Mouse (Mus musculus): Measurements from ENCODE around the gene Elavl1. TPM values are rescaled to one million over a fixed set of nuclear protein-coding genes. Genes with fewer than 3 reads are reported as not detected.

Gene Elavl1
- polyA plus RNA-seq, 1 experiment from 2014 or later: 231 TPM

DNA sequence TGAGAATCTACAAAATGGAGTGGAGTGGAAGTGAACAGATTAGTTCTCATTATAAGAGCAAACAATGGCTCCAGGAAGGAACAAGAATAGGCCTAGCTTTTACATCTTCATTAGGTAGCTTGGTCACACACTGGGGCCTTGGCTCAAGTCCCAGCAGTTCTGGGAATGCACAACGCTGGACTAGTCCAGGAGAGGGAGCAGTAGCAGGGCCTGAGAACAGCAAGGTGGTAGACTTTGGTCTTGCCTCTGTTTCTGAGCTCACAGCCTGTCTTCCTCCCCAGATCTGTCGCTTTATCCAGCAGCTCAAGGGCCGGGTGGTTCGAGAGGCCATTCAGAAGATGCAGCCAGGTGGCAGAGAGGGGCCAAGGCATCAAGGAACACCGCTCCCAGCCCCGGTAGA is 71.2 kb downstream of the Elavl1 start:
- H3K4me2 ChIP-seq (replicated peaks; ENCODE audit: low read depth, low read length): peak overlapping the region; percentile 72
- peaks cover 28% of the 10 kb centered on the region for H3K36me3 ChIP-seq (ENCODE audit: insufficient read depth, low read length)
- peak overlapping the region; percentile 95 for H3K4me3 ChIP-seq (ENCODE audit: low read length)
- H3K9ac ChIP-seq (replicated peaks; ENCODE audit: low read length): peak overlapping the region; percentile 96
- no peaks in the 10 kb centered on the region for H3K27me3 ChIP-seq (ENCODE audit: insufficient read depth, low read length)
- no peak for ATAC-seq (ENCODE audit: low FRiP score, low TSS enrichment)
- H3K9me3 ChIP-seq (ENCODE audit: low read length): no peaks in the 10 kb centered on the region
- WGBS: 61% methylated on average over 6 of the region's 6 CpGs
- peaks cover 39% of the 10 kb centered on the region for H3K4me1 ChIP-seq (ENCODE audit: insufficient read depth, low read length)
- H3K27ac ChIP-seq (ENCODE audit: low read length): no peak overlapping the region; the same call in 1 of the 2 replicates

DNA sequence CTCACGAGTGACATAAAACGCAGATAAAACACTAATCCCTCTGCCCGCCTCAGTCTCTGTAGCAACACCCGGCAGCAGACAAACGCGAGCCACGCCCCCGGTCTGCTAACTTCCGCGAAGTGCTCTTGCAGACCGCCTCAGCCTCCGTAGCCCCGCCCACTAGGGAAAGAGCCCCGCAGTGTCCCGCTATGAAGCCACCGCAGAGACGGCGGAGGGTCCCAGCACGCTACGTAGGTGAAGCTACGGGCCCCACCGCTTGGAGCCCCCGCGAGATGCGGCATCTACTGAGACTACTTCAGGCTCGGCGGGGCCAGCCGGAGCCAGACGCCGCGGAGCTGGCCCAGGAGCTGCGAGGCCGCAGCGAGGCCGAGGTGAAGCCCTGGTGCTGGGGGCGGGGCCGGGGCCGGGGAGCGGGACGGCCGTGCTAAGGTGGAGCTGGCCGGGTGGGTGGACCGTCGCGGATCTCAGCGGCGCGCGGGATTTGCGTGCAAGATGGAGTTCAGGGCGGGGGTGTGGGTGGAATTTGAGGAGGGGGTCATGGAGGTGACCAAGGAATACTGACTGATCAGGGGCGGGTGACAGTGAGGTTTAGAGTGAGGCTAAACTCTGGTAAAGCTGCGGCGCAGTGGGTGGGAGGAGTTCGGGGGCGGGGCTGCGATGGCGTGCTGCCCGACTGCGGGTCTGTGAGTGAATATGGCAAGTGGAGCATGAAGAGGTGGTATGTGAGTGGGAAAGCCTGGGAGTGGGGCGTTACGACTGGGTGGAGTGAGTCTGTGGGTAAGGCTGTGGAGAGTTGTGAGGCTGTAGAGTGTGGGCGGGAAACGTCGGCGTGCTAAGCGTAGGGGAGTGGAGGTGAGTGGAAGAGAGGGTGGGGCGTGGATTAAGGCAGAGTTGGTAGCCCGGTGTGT is 72.0 kb downstream of the Elavl1 start, which contains the start of gene Snapc2:
TSS of gene Snapc2 (plus strand) at position 147 of the 908 bp plus-strand sequence.
- peak within 1 kb of the TSS; percentile 96 for H3K9ac ChIP-seq (replicated peaks; ENCODE audit: low read length)
- under 1% methylated on average over 69 of the region's 69 CpGs for WGBS
- H3K27me3 ChIP-seq (ENCODE audit: insufficient read depth, low read length): no peaks in the 10 kb centered on the region
- H3K4me1 ChIP-seq (ENCODE audit: insufficient read depth, low read length): peaks cover 42% of the 10 kb centered on the region
- ATAC-seq (ENCODE audit: low FRiP score, low TSS enrichment): peak; percentile 88
- H3K9me3 ChIP-seq (ENCODE audit: low read length): no peaks in the 10 kb centered on the region
- peak within 1 kb of the TSS; percentile 96 for H3K27ac ChIP-seq (ENCODE audit: low read length)
- H3K4me3 ChIP-seq (ENCODE audit: low read length): peak within 1 kb of the TSS; percentile 95
- H3K36me3 ChIP-seq (ENCODE audit: insufficient read depth, low read length): peaks cover 28% of the 10 kb centered on the region
- peak within 1 kb of the TSS; percentile 72 for H3K4me2 ChIP-seq (replicated peaks; ENCODE audit: low read depth, low read length)

DNA sequence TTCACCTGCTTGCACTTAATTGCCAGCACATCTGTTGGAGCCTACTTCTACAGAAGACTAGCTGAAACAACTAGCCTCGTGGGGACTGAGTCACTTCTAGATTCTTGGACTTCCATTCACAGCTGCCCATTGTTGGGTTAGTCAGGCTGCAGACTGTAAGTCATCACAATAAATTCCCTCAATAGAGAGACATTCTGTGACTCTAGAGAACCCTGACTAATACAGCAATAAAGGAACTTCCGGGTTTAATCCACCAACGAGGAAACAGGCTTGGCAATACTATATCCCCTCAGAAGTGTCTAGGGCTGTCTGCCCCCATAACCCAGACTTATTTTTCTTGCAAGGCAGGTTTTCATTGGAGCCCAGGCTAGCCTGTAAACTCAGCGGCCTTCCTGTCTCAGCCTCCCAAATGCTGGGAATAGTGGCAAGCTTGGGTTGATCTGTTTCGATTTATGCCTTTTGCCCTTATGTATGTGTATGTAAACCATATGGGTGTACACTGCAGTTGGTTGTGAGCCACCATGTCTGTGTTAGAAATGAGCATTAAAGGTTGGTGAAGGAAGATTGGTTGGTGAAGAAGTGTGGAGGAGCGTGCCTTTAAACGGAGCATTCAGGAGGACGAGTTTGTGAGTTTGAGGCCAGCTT is 73.0 kb downstream of the Elavl1 start:
- Histone ChIP-seq H3K4me2 (replicated peaks; ENCODE audit: low read depth, low read length) (peak overlapping the region; percentile 72), H3K9ac (replicated peaks; ENCODE audit: low read length) (peak overlapping the region; percentile 96), H3K4me3 (ENCODE audit: low read length) (peak overlapping the region; percentile 95), H3K4me1 (ENCODE audit: insufficient read depth, low read length) (peaks cover 33% of the 10 kb centered on the region), H3K9me3 (ENCODE audit: low read length) (no peaks in the 10 kb centered on the region), H3K27me3 (ENCODE audit: insufficient read depth, low read length) (no peaks in the 10 kb centered on the region), H3K36me3 (ENCODE audit: insufficient read depth, low read length) (peaks cover 34% of the 10 kb centered on the region), H3K27ac (ENCODE audit: low read length) (no peak overlapping the region; the same call in 1 of the 2 replicates)
- ATAC-seq (ENCODE audit: low FRiP score, low TSS enrichment): no peak
- WGBS: 44% methylated on average over 8 of the region's 8 CpGs

DNA sequence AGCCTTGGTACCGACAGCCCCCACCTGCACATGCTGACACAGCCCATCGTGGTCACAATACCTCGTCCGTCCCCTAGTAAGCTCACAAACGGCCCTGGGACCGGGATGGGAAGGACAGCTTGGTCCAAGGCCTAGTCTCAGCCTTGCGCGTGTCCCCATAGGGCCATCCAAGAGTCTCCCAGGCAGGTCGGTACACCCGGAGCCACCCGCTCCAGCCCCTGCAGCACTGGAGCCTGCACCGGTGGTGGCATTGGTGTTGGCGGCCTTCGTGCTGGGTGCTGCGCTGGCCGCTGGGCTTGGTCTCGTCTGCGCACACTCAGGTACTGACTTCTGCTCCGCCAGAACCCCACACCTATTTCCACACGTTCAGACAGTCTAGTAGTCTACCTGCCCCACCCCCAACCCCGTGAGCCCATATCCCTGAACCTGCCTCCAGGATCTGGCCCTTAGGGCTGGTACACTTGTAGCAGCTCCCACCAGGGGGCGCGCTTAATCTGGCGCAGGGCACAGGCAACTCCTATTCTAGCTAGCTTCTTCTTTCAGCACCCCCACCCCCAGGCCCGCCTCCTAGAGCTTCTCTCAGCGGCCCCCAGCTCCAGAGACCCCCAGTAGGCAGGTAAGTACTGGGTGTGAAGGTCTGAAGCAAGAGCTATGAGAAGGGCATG is 74.8 kb downstream of the Elavl1 start:
- ATAC-seq (ENCODE audit: low FRiP score, low TSS enrichment): peak; percentile 3; the same call in 1 of the 2 replicates
- no peak overlapping the region for H3K27ac ChIP-seq (ENCODE audit: low read length)
- no peaks in the 10 kb centered on the region for H3K27me3 ChIP-seq (ENCODE audit: insufficient read depth, low read length)
- H3K4me1 ChIP-seq (ENCODE audit: insufficient read depth, low read length): peaks cover 29% of the 10 kb centered on the region
- H3K9me3 ChIP-seq (ENCODE audit: low read length): no peaks in the 10 kb centered on the region
- H3K36me3 ChIP-seq (ENCODE audit: insufficient read depth, low read length): peaks cover 36% of the 10 kb centered on the region
- H3K9ac ChIP-seq (replicated peaks; ENCODE audit: low read length): peak overlapping the region; percentile 14; the same call in 1 of the 2 replicates
- WGBS: 43% methylated on average over 26 of the region's 26 CpGs
- H3K4me3 ChIP-seq (ENCODE audit: low read length): no peak overlapping the region
- no peak overlapping the region for H3K4me2 ChIP-seq (replicated peaks; ENCODE audit: low read depth, low read length)

DNA sequence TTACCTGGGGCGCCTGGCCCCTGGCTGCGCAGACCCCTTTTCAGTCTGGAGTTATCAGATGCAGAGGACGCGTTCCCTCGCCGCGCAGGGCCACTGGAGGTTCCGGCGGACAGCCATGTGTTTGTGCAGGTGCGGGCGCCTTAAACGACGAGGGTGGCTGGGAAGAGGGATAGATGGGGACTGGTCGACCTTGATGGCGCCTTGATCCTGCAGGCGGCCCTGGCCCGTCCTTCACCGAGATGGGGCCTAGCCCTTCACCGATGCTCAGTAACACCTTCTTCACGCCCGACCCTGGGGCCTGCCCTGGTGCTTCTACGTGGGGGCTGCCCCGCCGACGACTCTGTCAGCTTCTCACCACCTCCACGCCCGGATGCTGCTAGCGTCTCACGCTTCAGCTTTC is 76.0 kb downstream of the Elavl1 start:
- no peak for ATAC-seq (ENCODE audit: low FRiP score, low TSS enrichment)
- H3K9me3 ChIP-seq (ENCODE audit: low read length): no peaks in the 10 kb centered on the region
- H3K27ac ChIP-seq (ENCODE audit: low read length): peak overlapping the region; percentile 3; the same call in 1 of the 2 replicates
- H3K27me3 ChIP-seq (ENCODE audit: insufficient read depth, low read length): no peaks in the 10 kb centered on the region
- H3K4me1 ChIP-seq (ENCODE audit: insufficient read depth, low read length): peaks cover 26% of the 10 kb centered on the region
- 0 out of 2 replicates have a peak overlapping the region, but pooled peaks have one; percentile 8 for H3K4me2 ChIP-seq (replicated peaks; ENCODE audit: low read depth, low read length)
- H3K9ac ChIP-seq (replicated peaks; ENCODE audit: low read length): peak overlapping the region; percentile 7
- no peak overlapping the region for H3K4me3 ChIP-seq (ENCODE audit: low read length)
- 6% methylated on average over 29 of the region's 29 CpGs for WGBS
- H3K36me3 ChIP-seq (ENCODE audit: insufficient read depth, low read length): peaks cover 38% of the 10 kb centered on the region

DNA sequence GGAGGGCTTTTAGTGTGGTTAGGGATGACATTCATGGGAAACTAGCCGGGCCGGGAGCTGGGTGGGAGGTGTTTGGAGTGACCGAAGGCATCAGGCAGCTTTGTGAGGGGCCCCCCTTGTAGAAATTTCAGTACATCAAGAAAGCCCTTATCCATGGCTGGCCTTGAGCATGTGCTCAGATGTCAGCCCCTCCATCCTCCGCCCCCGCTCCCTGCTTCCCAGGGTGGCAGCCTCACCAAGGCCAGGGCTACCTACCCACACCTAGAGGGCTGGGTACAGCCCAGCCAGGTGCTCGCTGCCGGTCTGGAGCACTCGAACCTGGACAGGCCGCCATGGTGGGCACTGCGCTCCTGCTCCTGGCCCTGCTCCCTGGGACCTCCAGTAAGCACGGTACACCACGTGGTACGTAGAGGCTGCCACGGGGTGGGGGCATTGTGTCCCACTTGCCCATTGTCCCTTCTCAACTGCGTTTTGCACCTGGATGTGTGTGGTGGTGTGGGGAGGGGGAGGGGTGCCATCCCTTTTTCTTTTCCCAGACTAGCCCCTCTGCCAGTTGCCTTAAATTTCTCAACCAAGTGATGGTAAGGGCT is 77.2 kb downstream of the Elavl1 start, which contains the start of gene Tgfbr3l:
TSS of gene Tgfbr3l (plus strand) at position 264 of the 590 bp plus-strand sequence.
- no peaks in the 10 kb centered on the region for H3K9me3 ChIP-seq (ENCODE audit: low read length)
- peaks cover 50% of the 10 kb centered on the region for H3K36me3 ChIP-seq (ENCODE audit: insufficient read depth, low read length)
- H3K4me3 ChIP-seq (ENCODE audit: low read length): no peak within 1 kb of the TSS
- 73% methylated on average over 15 of the region's 15 CpGs for WGBS
- H3K27me3 ChIP-seq (ENCODE audit: insufficient read depth, low read length): no peaks in the 10 kb centered on the region
- H3K9ac ChIP-seq (replicated peaks; ENCODE audit: low read length): no peak within 1 kb of the TSS; the same call in 1 of the 2 replicates
- no peak for ATAC-seq (ENCODE audit: low FRiP score, low TSS enrichment)
- 0 out of 2 replicates have a peak within 1 kb of the TSS, but pooled peaks have one; percentile 8 for H3K4me2 ChIP-seq (replicated peaks; ENCODE audit: low read depth, low read length)
- peaks cover 18% of the 10 kb centered on the region for H3K4me1 ChIP-seq (ENCODE audit: insufficient read depth, low read length)
- peak within 1 kb of the TSS; percentile 3; the same call in 1 of the 2 replicates for H3K27ac ChIP-seq (ENCODE audit: low read length)

DNA sequence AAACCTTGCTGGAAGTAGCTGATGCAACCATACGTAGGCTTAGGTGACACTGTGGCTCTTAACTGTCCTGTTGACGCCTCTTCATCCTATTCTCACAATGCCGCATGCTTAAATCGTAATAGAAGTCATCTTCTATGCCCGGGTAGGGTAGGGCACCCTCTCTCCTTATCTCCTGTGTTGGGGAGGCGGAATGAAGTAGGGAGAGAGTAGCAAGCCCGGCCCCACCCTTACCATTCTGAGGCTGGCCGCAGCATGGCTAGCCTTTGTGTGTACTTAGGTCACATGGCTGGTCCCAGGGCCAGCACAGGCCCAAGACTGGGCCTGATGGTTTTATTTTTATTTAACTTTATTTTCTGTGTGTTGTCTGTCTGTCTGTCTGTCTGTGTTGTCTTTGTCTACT is 78.0 kb downstream of the Elavl1 start:
- H3K27ac ChIP-seq (ENCODE audit: low read length): no peak overlapping the region
- H3K9me3 ChIP-seq (ENCODE audit: low read length): no peaks in the 10 kb centered on the region
- ATAC-seq (ENCODE audit: low FRiP score, low TSS enrichment): no peak
- 91% methylated on average over 8 of the region's 8 CpGs for WGBS
- H3K27me3 ChIP-seq (ENCODE audit: insufficient read depth, low read length): no peaks in the 10 kb centered on the region
- H3K4me1 ChIP-seq (ENCODE audit: insufficient read depth, low read length): peaks cover 15% of the 10 kb centered on the region
- H3K4me3 ChIP-seq (ENCODE audit: low read length): no peak overlapping the region
- H3K36me3 ChIP-seq (ENCODE audit: insufficient read depth, low read length): peaks cover 56% of the 10 kb centered on the region
- H3K9ac ChIP-seq (replicated peaks; ENCODE audit: low read length): no peak overlapping the region
- no peak overlapping the region for H3K4me2 ChIP-seq (replicated peaks; ENCODE audit: low read depth, low read length)

DNA sequence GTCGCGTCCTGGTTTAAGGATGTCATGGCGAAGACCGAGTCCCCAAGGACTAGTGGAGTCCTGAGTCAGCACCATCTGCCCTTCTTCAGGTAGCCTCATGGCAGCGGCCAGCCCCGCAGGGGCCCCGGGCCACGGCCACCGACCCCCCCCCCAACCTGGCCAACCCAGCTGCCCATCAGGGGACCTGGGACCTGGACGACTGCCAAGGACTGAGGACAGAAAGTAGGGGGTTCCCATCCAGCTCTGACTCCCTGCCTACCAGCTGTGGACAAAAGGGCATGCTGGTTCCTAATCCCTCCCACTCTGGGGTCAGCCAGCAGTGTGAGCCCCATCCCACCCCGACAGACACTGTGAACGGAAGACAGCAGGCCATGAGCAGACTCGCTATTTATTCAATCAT is 79.5 kb downstream of the Elavl1 start:
- WGBS: 79% methylated on average over 13 of the region's 13 CpGs
- H3K27me3 ChIP-seq (ENCODE audit: insufficient read depth, low read length): no peaks in the 10 kb centered on the region
- H3K36me3 ChIP-seq (ENCODE audit: insufficient read depth, low read length): peaks cover 56% of the 10 kb centered on the region
- H3K9ac ChIP-seq (replicated peaks; ENCODE audit: low read length): no peak overlapping the region
- H3K27ac ChIP-seq (ENCODE audit: low read length): no peak overlapping the region
- ATAC-seq (ENCODE audit: low FRiP score, low TSS enrichment): no peak
- H3K9me3 ChIP-seq (ENCODE audit: low read length): no peaks in the 10 kb centered on the region
- H3K4me2 ChIP-seq (replicated peaks; ENCODE audit: low read depth, low read length): no peak overlapping the region
- H3K4me1 ChIP-seq (ENCODE audit: insufficient read depth, low read length): peaks cover 21% of the 10 kb centered on the region
- no peak overlapping the region for H3K4me3 ChIP-seq (ENCODE audit: low read length)

DNA sequence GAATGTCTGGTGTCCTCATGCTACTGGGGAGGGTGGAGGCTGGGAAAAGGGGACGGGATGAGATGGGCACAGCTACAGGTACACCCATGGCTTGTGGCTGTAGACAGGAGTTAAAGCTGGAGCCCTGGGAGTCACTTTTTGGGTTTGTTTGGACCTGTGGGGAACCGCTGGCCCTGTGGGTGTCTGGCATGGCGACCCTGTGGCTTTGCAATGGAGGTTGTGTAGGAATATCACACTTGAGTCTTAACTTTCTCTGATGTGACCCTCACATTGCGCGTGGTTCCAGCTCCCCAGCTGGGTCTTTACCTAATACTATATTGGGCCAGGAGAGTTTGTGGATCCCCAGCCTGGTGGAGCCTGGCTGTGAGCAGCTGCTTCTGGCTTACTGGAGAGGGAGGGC is 80.2 kb downstream of the Elavl1 start:
- Histone ChIP-seq H3K9me3 (ENCODE audit: low read length) (no peaks in the 10 kb centered on the region), H3K4me3 (ENCODE audit: low read length) (no peak overlapping the region), H3K36me3 (ENCODE audit: insufficient read depth, low read length) (peaks cover 56% of the 10 kb centered on the region), H3K9ac (replicated peaks; ENCODE audit: low read length) (no peak overlapping the region), H3K4me2 (replicated peaks; ENCODE audit: low read depth, low read length) (no peak overlapping the region), H3K4me1 (ENCODE audit: insufficient read depth, low read length) (peaks cover 23% of the 10 kb centered on the region), H3K27ac (ENCODE audit: low read length) (no peak overlapping the region), H3K27me3 (ENCODE audit: insufficient read depth, low read length) (no peaks in the 10 kb centered on the region)
- 96% methylated on average over 5 of the region's 5 CpGs for WGBS
- no peak for ATAC-seq (ENCODE audit: low FRiP score, low TSS enrichment)
